Mouse (Mus musculus) heart, adult 10 weeks (tissue): Measurements from ENCODE around the gene Eln. TPM values are rescaled to one million over a fixed set of nuclear protein-coding genes. Genes with fewer than 3 reads are reported as not detected.

Experiments
- polyA plus RNA-seq: library from polyadenylated mRNA; stranded (reverse); fragments of 350-450 nt; fragmentation: Illumina TruSeq; extraction: RNeasy Lipid Tissue Mini Kit (QIAGEN cat#74804); gene quantifications from one replicate; pipeline ENCODE4 v1.2.3, GENCODE M21; 2014; ENCODE audit warnings: low read depth, low replicate concordance

Gene Eln
- 55.7 TPM for polyA plus RNA-seq

DNA sequence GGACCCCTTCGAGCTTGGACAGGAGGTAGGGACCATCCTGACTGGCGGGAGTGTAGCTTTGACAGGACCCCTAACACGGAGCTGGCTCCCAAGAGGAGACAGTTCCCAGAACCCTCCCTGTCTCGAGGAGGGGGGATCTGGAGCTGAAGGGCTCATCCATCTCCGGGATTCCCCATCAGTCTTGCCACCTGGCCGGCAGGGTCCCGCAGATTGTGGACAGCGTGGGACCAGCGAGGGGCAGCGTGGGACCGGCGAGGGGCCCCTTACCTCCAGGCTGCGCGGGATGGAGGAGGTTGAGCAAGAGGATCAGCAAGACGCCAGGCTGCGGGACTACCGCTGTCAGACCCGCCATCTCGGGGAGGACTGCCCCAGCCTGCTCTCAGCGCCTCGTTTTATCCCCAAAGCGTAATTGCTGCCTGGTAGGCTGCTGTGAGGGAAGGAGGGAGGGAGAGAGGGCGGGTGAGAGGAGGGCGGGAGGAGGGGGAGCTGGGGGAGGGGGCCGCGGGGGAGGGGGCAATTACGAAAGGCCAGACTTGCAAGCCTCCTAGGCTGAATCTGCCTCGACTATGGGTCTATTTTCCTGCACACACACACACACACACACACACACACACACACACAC is at the start of gene Eln:
TSS of gene Eln (minus strand) at position 434 of the 622 bp plus-strand sequence.

DNA sequence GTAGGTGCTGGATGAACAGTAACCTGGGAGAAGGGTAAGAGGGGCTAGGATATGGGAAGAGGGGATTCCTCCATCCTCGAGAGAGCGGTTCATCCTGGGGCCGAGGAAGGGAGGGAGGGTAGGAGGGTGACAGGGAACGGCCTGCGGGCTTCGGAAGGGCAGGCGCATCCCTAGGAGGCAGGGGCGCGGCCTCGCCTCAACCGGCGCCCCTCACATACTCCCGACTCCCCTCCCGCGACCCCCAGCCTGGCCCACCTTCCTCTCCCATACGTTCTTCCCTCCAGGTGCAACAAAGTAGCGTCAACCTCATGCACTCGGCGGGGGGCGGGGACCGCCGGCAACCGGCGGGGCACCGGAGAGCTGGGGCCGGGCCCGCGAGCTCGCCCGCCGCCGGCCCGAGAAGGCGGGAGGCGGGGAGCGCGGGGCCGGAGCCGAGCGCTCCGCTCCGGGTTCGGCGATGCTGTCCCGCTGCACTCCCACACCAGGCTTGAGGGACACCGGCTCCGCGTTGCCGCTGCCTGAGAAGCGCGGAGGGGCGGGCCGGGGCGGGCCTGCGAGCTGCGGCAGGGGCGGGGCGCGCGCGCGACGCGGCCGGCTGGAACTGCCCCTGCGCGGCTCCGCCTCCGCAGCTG is 58.9 kb downstream of the Eln start, which contains the start of gene Limk1:
TSS of gene Limk1 (minus strand) at position 513 of the 632 bp plus-strand sequence.

Other genes with a start within 250 kb of the Eln start
- gene Clip2, start 194.9 kb downstream of the Eln start, polyA plus RNA-seq, result 6.7 TPM
- gene Syna, start 187.2 kb downstream of the Eln start, polyA plus RNA-seq, result not detected
- 37.8 TPM for gene Rfc2, start 166.0 kb downstream of the Eln start, polyA plus RNA-seq
- 5.7 TPM for gene Lat2, start 132.3 kb downstream of the Eln start, polyA plus RNA-seq
- 158 TPM for gene Eif4h, start 107.8 kb downstream of the Eln start, polyA plus RNA-seq
- gene Limk1, start 58.7 kb downstream of the Eln start, polyA plus RNA-seq, result 5.1 TPM
- not detected for gene Tmem270, start 159.4 kb upstream of the Eln start, polyA plus RNA-seq
- not detected for gene Cldn13, start 168.2 kb upstream of the Eln start, polyA plus RNA-seq
- gene Mettl27, start 185.0 kb upstream of the Eln start, polyA plus RNA-seq, result 1.4 TPM
- not detected for gene Cldn4, start 199.6 kb upstream of the Eln start, polyA plus RNA-seq
- 0.37 TPM for gene Cldn3, start 238.9 kb upstream of the Eln start, polyA plus RNA-seq